Mouse (Mus musculus) left cerebral cortex, postnatal 10 days (tissue): Measurements from ENCODE around the gene Hoxc9. TPM values are rescaled to one million over a fixed set of nuclear protein-coding genes. Genes with fewer than 3 reads are reported as not detected.

Experiments
- DNase-seq, 2 experiments: peaks; one replicate each; pipeline ENCODE4 v3.0.0; 2021 to 2022; ENCODE audit warnings: low spot score in 2 of 2, mixed read lengths in 1 of 2; ENCODE audit errors: extremely low spot score in 1 of 2
- intact Hi-C: fragments of 180-260 bp; cut with DNase I; formaldehyde crosslinking; loops from one replicate; pipeline ENCODE4 v1.15.1; 2025
- total RNA-seq, 2 experiments: library from RNA; stranded (reverse); gene quantifications; 2 replicates each; pipeline ENCODE4 v1.2.3; 2021

Hoxc9 gene
- total RNA-seq, 2 experiments from 2014 or later, result not detected

DNA sequence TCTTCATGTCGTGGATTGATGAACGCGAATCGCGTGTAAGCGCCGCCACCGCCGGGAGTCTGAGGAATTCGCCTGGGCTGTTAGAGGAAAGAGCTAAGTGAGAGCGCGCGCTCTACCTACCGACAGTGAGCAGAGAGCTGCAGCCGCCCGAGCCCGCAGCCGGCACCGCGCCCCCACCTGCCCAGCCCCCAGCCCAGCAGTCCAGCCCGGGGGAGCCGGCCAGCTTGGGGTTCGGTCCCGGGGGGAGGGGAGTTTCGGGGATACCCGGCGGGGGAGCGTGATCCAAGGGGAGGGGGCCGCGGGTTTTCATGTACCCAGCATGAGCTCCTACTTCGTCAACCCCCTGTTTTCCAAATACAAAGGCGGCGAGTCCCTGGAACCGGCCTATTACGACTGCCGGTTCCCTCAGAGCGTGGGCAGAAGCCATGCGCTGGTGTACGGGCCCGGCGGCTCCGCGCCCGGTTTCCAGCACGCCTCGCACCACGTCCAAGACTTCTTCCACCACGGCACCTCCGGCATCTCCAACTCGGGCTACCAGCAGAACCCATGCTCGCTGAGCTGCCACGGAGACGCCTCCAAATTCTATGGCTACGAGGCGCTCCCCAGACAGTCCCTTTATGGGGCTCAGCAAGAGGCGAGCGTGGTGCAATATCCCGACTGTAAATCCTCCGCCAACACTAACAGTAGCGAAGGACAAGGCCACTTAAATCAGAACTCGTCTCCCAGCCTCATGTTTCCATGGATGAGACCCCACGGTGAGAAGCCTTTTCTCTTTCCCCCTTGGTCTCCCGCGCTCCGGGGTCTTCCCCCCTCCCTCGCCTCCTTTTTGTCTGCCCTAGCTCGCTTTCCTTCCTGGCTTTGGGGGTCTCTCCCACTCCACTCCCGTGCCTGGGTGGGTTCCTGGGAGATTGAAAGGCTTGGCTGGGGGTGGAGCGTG, 14.5 kb downstream of the Hoxc9 start, which contains the start of gene Hoxc8:
TSS of gene Hoxc8 (plus strand) at position 147 of the 937 bp plus-strand sequence.
- intact Hi-C loops, result no loop called here
- no peak for DNase-seq

DNA sequence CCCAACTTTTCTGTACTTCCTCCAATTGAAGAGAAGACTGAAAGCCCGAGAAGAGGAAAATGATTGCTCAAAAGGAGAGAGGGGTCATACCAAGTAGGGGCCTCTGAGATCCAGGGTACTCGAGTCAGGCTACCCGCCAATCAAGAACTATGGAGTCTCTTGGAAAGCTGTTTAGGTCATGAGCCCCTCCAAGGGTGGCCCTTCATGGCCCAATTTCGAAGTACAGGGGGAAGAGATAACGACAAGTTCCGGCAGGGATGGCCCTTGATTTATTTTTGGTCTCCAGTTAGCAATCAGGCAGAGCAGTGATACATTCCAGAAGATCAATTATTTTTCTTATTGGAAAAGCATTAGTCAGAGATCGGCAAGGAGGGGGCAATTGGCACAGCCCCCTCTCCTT, 15.5 kb downstream of the Hoxc9 start:
- intact Hi-C loops, result no loop called here
- DNase-seq, result no peak

DNA sequence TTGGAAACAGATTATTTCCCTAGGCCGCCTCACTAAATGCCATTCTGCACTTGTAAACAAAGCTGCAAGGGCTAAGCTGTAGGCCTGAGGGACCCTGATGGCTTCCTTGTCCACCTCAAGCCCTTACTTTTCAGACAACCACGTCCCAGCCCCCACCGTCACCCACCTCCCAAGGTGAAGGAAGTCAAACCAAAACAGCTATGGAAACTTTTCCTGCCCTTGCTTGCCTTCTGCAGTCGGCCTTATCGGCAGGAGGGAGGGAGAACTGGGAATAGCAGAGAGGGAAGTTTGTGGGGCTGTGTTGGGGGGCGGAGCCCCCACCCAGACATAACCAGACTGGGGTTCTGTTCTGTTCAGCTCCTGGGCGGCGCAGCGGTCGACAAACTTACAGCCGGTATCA, 16.0 kb downstream of the Hoxc9 start:
- no peak for DNase-seq
- intact Hi-C loops, result no loop called here

DNA sequence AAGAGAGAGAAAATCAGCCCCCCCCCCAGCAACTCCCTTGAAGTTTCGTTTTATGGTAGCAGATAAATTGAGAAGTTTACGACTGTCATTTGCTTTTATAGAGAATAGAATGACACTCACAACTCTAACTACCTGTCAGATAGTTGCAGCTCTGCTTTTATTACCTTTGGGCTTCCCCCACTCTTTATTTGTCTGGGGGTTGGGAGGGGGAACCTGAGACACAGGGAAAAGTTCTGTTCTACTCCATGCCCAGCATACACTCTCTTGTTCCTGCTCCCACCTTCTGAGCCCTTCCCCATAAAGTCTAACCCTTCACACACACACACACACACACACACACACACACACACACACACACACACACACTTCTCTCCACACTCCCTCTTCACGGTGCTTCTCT, 16.6 kb downstream of the Hoxc9 start:
- intact Hi-C loops, result no loop called here
- DNase-seq, result no peak

DNA sequence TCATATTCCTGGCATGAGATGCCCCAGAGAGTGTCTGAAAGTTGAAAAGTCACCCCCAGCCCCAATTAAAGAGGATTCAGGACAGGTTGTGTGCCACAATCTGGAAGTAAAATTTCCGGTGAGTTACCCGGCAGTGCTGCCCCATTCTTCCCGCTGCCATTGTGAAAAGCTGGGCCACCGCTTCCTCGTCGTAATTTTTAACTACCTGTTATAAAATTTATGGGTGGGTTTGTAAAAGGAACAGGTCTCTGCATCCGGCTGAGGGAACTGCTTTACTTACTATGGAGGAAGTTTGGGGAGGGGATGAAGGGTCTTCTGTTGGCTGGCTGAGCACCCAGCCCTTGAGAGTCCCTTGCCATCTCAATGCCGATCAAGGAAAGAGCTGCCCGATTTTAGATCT, 20.3 kb downstream of the Hoxc9 start:
- DNase-seq, result no peak
- intact Hi-C loops, result no loop called here

DNA sequence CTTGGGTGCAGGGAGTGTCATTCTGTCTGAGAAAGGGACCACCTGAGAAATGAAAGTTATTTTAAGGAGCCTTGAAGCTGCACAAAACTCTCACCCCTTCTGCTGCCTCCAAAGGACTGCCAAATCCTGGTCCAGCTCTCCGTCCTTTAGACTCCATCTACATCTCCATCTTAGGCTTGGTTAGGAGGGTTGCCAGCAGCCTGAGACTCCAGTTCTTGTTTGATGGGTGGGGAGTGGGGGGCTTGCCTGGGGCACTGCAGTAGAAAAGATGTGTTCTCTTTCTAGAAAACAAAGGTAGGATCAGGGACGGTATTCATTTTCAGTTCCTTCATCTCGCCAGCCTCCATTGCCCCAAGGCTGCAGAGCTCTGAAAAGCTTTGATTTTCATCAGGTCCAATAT, 21.2 kb downstream of the Hoxc9 start:
- intact Hi-C loops, result no loop called here
- no peak for DNase-seq

DNA sequence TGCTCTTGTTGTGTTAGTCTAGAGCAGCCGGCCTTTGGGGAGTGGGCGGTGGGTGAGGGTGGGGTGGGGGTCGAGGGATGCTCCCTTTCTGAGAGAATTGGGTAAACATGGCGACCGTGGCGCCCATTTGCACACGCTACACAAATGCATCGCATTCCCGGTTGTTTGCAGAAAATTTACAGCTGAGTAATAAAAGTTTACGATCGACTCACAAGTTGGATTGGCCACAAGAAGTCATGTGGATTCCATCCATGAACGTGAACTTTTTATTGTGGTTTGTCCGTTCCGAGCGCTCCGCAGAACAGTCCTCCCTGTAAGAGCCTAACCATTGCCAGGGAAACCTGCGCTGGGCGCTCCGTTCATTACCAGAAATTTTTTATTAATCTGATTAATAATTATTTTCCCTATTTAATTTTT, 21.7 kb downstream of the Hoxc9 start, which contains the start of gene Hoxc6:
TSS of gene Hoxc6 (plus strand) at position 319 of the 417 bp plus-strand sequence.
- DNase-seq, result no peak
- intact Hi-C loops, result no loop called here

DNA sequence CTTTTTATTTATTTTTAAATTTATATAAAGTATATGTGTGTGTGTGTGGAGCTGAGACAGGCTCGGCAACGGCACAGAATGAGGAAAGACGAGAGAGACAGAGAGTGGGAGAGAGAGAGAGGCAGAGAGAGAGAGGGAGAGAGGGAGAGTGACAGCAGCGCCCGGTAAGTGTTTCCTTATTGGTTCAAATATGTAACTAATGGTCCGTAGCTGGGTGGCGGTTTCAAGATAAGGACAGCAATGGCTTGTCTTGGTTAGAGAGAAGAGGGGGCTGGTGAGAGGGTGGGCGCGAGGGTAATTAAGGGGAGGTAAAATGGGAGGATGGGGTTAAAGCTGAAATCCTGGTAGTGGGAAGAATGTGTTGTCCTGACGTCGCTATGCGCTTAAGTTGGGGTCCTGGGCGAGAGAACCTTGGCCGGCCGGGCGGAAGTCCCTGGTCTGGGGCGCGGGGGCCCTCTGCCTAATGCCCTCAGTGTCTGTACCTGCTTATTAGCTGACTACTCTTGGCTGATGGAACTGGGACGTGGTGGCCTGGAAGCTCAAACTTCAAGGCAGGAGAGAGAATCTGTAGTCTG, 22.5 kb downstream of the Hoxc9 start:
- DNase-seq, result no peak
- intact Hi-C loops, result no loop called here

DNA sequence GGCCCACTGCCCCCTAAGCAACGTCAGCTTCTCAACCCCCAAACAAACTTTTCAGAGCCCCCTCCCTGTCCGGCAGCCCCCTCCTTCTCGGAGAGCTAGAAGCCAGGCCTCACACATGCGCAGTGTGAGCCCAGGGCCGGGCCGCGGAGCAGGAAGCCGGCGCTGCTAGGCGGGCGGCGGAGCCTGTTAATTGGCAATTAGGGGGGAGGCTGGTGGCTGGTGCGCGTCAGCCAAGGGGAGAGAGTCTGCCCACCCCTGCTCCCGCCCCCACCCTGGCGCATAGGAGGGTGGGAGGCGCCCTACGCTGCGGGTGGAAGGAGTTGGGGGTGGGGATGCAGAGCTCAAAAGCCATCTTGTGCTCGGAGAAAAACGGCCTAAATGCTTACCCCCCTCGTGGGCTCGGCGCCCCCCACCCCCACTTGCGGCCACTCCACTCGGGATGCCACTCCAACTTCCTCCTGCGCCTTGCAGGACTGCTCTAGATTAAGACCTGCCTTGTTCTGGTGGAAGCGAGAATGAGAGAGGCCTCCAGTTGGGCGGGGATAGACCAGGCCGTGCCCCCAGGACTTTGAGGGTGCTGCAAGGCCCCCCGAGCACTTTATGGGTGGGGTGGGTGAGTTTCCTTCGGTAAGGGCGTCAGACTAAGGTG, 23.1 kb downstream of the Hoxc9 start:
- intact Hi-C loops, result no loop called here
- peak in 1 of 2 experiments; percentile 56 for DNase-seq

DNA sequence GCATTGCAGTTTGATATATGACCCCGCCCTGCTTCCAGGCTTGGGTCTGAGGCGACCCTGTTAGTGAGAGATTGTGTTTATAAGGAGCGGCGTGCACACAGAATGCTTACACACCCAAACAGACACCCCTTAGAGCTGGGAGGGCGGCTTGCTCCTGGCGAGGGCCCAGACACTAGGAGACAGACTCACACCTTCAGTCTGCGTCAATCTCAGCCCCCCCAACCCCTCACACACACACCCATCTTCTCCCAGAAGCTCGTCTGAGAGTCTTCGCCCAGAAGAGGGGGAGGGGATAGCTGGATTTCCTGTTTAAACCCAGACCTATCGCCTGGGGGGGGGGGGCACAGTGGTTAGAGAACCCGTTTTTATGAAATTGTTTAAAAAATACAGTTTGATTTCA, 23.7 kb downstream of the Hoxc9 start:
- intact Hi-C loops, result no loop called here
- no peak for DNase-seq

DNA sequence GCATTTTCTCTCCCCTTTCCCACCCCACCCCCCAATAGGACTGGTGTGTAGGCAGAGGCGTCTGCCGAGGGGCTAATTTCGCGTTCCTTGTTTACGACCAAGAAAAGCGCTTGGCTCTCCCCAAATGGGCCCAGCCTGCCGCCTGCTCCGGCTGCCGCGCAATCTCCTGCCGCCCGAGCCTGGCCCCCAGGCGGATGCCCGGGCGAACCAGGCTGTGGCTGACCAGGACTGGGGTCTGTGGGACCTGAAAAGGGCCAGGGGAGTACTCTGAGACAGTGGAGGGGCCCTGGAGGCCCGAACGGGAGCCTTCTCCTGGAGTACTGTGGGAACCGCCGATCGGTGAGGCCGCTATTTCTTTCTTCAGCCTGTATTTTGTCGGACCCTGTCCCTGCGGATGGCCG, 24.3 kb downstream of the Hoxc9 start:
- DNase-seq, result no peak
- intact Hi-C loops, result no loop called here

DNA sequence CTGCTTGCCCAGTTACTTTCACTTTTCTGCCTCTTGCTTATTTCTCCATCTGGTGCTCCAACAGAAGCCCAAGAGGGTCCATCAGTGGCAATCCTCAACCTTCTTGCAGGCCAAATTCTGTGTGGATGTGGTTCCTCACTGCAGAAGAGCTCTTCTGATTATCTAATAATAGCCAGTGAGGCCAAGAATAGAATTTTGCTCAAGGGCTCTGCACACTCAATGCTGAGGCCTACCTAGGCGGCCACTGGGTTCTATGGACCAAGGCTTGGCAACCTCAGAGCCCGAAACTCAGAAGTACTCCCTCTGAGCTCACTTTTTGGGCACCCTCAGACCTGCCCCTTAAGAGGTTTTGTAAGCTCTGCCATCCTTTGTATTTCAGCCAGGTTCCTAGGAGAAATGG, 25.1 kb downstream of the Hoxc9 start:
- intact Hi-C loops, result no loop called here
- no peak for DNase-seq

DNA sequence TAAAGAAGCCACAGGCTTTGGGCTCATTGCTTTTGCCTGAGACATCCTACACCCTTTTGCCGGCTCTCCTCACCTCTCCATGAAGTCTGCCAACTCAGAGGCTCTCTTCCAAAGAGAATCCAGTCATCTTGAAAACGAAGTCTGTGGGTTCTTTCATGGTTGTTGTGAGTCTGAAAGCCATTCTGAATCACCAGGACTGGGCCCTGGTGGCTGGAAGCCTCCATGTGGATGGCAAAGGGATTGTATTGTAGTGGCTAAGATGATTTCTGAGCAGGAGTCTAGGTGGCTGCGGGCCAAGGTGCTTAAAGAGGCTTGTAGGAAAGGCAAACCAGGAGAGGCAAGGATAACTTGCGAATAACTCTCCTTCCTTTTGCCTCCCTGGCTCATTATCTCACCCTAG, 25.9 kb downstream of the Hoxc9 start:
- intact Hi-C loops, result no loop called here
- DNase-seq, result no peak

DNA sequence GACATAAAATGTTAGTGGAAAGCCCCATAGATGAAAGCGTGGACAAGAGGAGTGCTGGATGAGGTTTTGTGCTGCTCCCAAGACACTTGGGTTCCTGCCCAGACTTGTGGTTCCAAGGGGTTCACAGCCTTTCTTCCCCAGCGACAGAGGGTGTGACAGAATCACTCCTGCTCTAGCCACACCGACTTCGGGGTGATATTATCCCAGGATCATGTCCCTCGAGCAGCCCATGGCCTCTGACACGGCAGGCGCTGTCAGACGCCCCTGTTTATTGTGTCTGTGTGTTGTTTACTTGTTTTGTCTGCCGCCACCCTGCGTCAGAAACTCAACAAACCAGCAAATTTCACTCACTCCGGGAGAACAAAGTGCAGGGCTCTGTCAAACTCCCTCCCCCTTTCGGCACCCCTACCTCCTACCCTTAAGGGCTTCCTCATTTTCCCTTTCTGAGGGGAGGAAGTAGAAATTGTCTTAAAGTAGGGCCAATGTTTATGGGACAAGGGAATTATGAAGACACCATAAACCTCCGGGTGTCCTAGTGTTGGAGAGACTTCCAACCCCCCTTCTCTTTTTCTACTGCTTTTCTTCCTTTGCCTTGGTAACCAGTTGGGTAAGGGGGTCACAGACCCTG, 26.7 kb downstream of the Hoxc9 start:
- intact Hi-C loops, result no loop called here
- no peak for DNase-seq

DNA sequence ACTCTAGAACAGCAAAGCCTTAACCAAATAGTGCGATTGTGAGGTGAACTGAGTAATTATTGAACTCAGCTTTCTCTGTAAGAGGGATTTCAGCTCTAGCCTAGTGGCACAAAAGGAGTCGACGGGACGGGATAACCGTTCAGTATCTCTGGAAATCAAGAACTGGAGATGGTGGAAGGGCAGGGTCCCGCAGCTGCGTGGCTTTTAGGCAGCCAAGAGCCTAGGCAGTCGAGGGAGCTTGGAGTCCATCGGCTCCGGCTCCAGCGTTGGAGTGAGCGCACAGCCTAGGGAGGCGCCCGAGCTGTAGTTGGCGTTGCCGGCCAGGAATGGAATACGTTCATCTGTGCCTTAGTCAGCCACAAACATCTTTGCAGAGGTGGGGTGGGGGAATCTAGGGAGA, 29.1 kb downstream of the Hoxc9 start:
- no peak for DNase-seq
- intact Hi-C loops, result no loop called here

DNA sequence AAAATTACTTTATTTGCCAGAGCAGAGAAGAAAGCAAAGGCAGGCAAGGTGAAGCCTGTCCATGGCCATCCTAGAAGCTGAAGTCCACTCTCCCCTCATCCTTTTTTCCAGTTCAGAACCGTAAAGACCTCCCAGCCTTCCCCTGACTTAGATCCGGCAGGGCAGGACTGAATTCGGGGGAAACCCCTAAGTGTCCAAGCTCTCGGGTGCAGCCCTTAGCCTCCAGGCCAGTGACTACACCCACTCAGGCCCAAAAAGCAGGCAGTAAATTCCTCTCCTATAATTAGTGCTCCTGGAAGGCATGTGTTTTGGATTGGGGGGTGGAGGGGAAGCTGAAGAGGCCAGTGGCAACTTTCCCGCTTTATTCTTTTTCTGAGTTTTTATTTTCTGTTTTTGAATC, 29.6 kb downstream of the Hoxc9 start:
- intact Hi-C loops, result no loop called here

DNA sequence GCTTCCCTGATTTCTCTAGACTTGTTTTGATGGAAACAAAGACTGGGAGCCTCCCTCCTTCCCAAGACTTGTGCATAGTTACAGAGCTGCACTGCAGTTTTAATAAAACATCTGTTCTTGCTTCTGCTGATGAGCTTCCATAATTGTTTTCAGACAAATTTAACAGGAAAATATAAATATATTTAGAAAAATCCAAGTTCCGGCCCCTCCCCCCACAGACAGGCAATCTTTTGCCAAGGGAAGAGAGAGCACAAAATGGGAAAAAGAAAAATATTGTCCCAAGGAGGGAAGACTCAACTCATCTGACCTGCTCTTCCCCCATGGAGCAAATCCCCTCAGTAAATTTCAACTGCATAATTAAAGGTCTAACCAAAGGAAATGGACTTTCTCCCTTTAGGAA, 30.1 kb downstream of the Hoxc9 start:
- intact Hi-C loops, result no loop called here

More for the DNA sequence above, 29.6 kb downstream of the Hoxc9 start:
- DNase-seq, result no peak

DNA sequence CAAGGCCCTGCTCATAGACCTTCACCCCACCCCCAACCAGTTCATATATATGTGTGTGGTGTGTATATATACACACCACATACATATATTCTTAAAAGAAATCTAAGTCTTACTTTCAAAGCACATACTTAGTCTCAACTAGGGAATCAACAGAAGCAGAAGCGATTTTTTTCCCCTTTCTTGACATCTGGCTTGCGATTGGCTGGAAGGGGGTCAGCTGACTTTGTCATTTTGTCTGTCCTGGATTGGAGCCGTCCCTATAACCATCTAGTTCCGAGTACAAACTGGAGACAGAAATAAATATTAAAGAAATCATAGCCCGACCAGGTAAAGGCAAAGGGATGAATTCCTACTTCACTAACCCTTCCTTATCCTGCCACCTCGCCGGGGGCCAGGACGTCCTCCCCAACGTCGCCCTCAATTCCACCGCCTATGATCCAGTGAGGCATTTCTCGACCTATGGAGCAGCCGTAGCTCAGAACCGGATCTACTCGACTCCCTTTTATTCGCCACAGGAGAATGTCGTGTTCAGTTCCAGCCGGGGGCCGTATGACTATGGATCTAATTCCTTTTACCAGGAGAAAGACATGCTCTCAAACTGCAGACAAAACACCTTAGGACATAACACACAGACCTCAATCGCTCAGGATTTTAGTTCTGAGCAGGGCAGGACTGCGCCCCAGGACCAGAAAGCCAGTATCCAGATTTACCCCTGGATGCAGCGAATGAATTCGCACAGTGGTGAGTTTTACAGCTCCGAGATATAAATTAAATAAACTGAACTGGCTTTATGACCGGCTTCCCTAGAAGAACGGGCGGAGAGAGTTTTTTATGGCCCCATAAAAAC, 33.2 kb downstream of the Hoxc9 start:
- DNase-seq, result no peak
- intact Hi-C loops, result no loop called here

More for the DNA sequence above, 30.1 kb downstream of the Hoxc9 start:
- DNase-seq, result no peak
